Mouse (Mus musculus): ENCODE data around the gene Nkx2-3. TPM values are rescaled to one million over a fixed set of nuclear protein-coding genes. Genes with fewer than 3 reads are reported as not detected.

The Nkx2-3 gene
- polyA plus RNA-seq, 1 experiment from 2014 or later = 1.0 TPM

Small RNA genes within 50 kb of the gene (microRNA-seq; reads per million reads assigned to microRNA genes)
- not detected for gene Gm22646

Other genes with a start within 250 kb of the Nkx2-3 start
- 0.05 TPM in 2 replicates for gene Hpse2, start 224.0 kb upstream of the Nkx2-3 start, polyA plus RNA-seq (2015; fragmentation: Nextera tagmentation; extraction: Ambion mirVana)
- 0.80 and 1.3 TPM in 2 replicates for gene Cnnm1, start 171.9 kb upstream of the Nkx2-3 start, polyA plus RNA-seq (2015; fragmentation: Nextera tagmentation; extraction: Ambion mirVana)
- gene Got1, start 87.7 kb upstream of the Nkx2-3 start, polyA plus RNA-seq (2015; fragmentation: Nextera tagmentation; extraction: Ambion mirVana) = 67.3 and 73.2 TPM in 2 replicates
- 10.8 and 14.4 TPM in 2 replicates for gene Slc25a28, start 62.6 kb downstream of the Nkx2-3 start, polyA plus RNA-seq (2015; fragmentation: Nextera tagmentation; extraction: Ambion mirVana)
- 9.1 and 9.9 TPM in 2 replicates for gene Entpd7, start 77.3 kb downstream of the Nkx2-3 start, polyA plus RNA-seq (2015; fragmentation: Nextera tagmentation; extraction: Ambion mirVana)
- gene Cutc, start 140.7 kb downstream of the Nkx2-3 start, polyA plus RNA-seq (2015; fragmentation: Nextera tagmentation; extraction: Ambion mirVana) = 8.4 and 9.8 TPM in 2 replicates
- gene Cox15, start 140.7 kb downstream of the Nkx2-3 start, polyA plus RNA-seq (2015; fragmentation: Nextera tagmentation; extraction: Ambion mirVana) = 12.0 and 12.7 TPM in 2 replicates
- 0.03 TPM in 2 replicates for gene Abcc2, start 169.9 kb downstream of the Nkx2-3 start, polyA plus RNA-seq (2015; fragmentation: Nextera tagmentation; extraction: Ambion mirVana)